In the genomic region with DNA sequence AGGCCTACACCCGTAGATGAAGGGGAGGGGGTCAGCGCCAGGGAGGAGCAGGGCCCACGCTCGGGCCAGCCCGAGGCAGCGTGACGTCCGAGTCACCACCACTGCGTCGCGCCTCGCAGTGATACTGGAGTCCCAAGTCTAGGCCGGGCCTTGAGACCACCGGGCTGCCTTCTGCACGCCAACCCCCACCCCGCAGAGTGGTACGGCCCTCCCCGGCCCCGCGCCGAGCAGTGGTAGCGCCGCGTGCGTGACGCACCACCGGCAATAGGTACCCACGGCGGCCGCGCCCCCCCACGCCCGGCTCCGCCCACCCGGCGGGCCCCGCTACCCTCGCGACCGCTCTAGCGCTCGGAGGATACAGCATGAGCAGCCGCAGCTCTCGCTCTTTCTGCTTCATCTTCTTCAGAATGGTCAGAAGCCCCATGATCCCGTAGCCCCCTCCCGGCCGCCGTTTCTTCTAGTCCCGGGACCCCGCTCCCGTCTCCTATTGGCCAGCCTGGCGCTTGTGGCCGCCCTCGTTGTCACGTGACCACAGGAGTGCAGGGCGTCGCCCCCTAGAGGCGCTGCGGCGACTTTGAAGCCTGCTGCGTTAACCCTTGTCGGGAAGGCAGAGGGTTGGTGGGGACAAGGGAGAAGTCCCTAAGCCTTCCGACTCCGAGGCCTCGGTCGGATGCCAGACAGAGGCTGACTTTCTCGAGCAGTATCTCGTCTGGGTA, we compare ENCODE assay signal across 8 mouse cellular contexts. TPM values are rescaled to one million over a fixed set of nuclear protein-coding genes. Genes with fewer than 3 reads are reported as not detected.
DNase-seq lines count a peak whose midpoint lies in the region; ATAC-seq and TF ChIP-seq lines count a peak whose summit lies in the region.

A gene (plus strand): TSS at position 306 of the 716 bp plus-strand sequence.

- H3K4me1 ChIP-seq in CH12.LX (ENCODE audit: control insufficient read depth in 1 of 2, insufficient read depth in 2 of 2), result peaks cover 8% of the 10 kb centered on the region in 2 experiments
- peaks cover 15% of the 10 kb centered on the region for H3K4me1 ChIP-seq in forebrain, embryonic 12.5 days
- H3K4me1 ChIP-seq in liver, postnatal 0 days (ENCODE audit: insufficient read depth), result peaks cover 8% of the 10 kb centered on the region
- peaks cover 11% of the 10 kb centered on the region for H3K4me1 ChIP-seq in neural tube, embryonic 14.5 days (ENCODE audit: control insufficient read depth, insufficient read depth, low read length)

- peaks cover 4 to 22% of the 10 kb centered on the region in 2 experiments for H3K36me3 ChIP-seq in CH12.LX (replicated peaks in 1 of 2; ENCODE audit: control insufficient read depth in 1 of 2, insufficient read depth in 1 of 2, low read length in 1 of 2)
- H3K36me3 ChIP-seq in forebrain, embryonic 12.5 days (replicated peaks), result peaks cover 19% of the 10 kb centered on the region
- H3K36me3 ChIP-seq in liver, postnatal 0 days (replicated peaks; ENCODE audit: insufficient read depth, low read length), result 0 out of 2 replicates have a peak, but pooled peaks cover 4% of the 10 kb centered on the region
- peaks cover 7% of the 10 kb centered on the region for H3K36me3 ChIP-seq in neural tube, embryonic 14.5 days (ENCODE audit: control insufficient read depth, insufficient read depth, low read length)

- H3K4me3 ChIP-seq in CH12.LX (replicated peaks in 1 of 3; ENCODE audit: low read depth in 2 of 3, low read length in 2 of 3, poor library complexity in 1 of 3), result peak within 1 kb of the TSS; percentile 61 to 87 (median 79)
- peak within 1 kb of the TSS; percentile 73 for H3K4me3 ChIP-seq in forebrain, embryonic 12.5 days (replicated peaks)
- peak within 1 kb of the TSS; percentile 57 for H3K4me3 ChIP-seq in liver, postnatal 0 days (ENCODE audit: low read depth, low read length)
- peak within 1 kb of the TSS; percentile 58 for H3K4me3 ChIP-seq in neural tube, embryonic 14.5 days (ENCODE audit: low read depth, low read length)

- intact Hi-C loops in heart, postnatal 10 days (cut with DNase I), result loop anchor here (1.0 to 5.0 kb wide), 2 partner anchors 94 to 191 kb away; a partner anchor contains a TSS

- peak; percentile 93 for ATAC-seq in forebrain, embryonic 12.5 days (ENCODE audit: low FRiP score)
- peak; percentile 94 for ATAC-seq in liver, postnatal 0 days
- ATAC-seq in neural tube, embryonic 14.5 days (ENCODE audit: low read depth), result peak; percentile 95

- peak; percentile 94 for DNase-seq in CH12.LX (ENCODE audit: extremely low read depth)
- peak; percentile 88 for DNase-seq in c-Kit-positive CD71-positive TER-119-negative erythroid progenitor cells, embryonic 14.5 days (ENCODE audit: low read depth)
- peak; percentile 94 to 95 for DNase-seq in heart, postnatal 10 days
- DNase-seq in large intestine, adult 2 months (ENCODE audit: low read depth, low spot score), result no peak
- peak; percentile 94 for DNase-seq in liver, postnatal 0 days
- DNase-seq in testis, postnatal 10 days (ENCODE audit: low spot score), result peak; percentile 93

- TF ChIP-seq CTCF in CH12.LX (conservative IDR thresholded peaks at IDR 0.05 in 1 of 2, IDR thresholded peaks at IDR 0.05 in 1 of 2; ENCODE audit: low read depth in 2 of 2, low read length in 2 of 2), result peak in 1 of 2 experiments; percentile 84; a peak in 2 of 4 replicates
- TF ChIP-seq CTCF in liver, postnatal 0 days (IDR thresholded peaks at IDR 0.05; ENCODE audit: low read depth), result peak; percentile 91

- dilution Hi-C loops in CH12.LX (cut with MboI; ENCODE audit: extremely low pct_ligation_motif_present, extremely low pct_unique_long_range_greater_than_20kb, low sequenced_read_pairs), result no loop called here

- peak within 1 kb of the TSS; percentile 48 for H3K4me2 ChIP-seq in CH12.LX (ENCODE audit: insufficient read depth, low read depth, poor library complexity, severe bottlenecking)
- peak within 1 kb of the TSS; percentile 92 for H3K4me2 ChIP-seq in forebrain, embryonic 12.5 days
- H3K4me2 ChIP-seq in liver, postnatal 0 days (ENCODE audit: low read depth, low read length), result peak within 1 kb of the TSS; percentile 83
- peak within 1 kb of the TSS; percentile 89 for H3K4me2 ChIP-seq in neural tube, embryonic 14.5 days (ENCODE audit: low read depth, low read length)

- under 1% methylated on average over 40 of the region's 68 CpGs for WGBS in forebrain, embryonic 12.5 days
- under 1% methylated on average over 68 of the region's 68 CpGs for WGBS in large intestine, adult 2 months
- under 1% methylated on average over 47 of the region's 68 CpGs for WGBS in liver, postnatal 0 days (ENCODE audit: insufficient replicate concordance)
- WGBS in neural tube, embryonic 14.5 days, result under 1% methylated on average over 67 of the region's 68 CpGs

- H3K27ac ChIP-seq in CH12.LX (ENCODE audit: insufficient read depth, low read depth), result peak within 1 kb of the TSS; percentile 80
- H3K27ac ChIP-seq in forebrain, embryonic 12.5 days, result peak within 1 kb of the TSS; percentile 99
- peak within 1 kb of the TSS; percentile 94 for H3K27ac ChIP-seq in liver, postnatal 0 days (ENCODE audit: low read depth)
- H3K27ac ChIP-seq in neural tube, embryonic 14.5 days (ENCODE audit: low read depth, low read length), result peak within 1 kb of the TSS; percentile 96

- H3K9me3 ChIP-seq in CH12.LX (replicated peaks; ENCODE audit: low read length), result peaks cover 2% of the 10 kb centered on the region
- H3K9me3 ChIP-seq in forebrain, embryonic 12.5 days, result 0 out of 2 replicates have a peak, but pooled peaks cover 3% of the 10 kb centered on the region
- no peaks in the 10 kb centered on the region for H3K9me3 ChIP-seq in liver, postnatal 0 days (ENCODE audit: low read length)
- H3K9me3 ChIP-seq in neural tube, embryonic 14.5 days (ENCODE audit: control insufficient read depth, low read length), result no peaks in the 10 kb centered on the region

- no peak for TF ChIP-seq EP300 in CH12.LX (IDR thresholded peaks at IDR 0.05; ENCODE audit: low read length)
- 0 out of 2 replicates have a peak, but pooled peaks have one; percentile 74 for TF ChIP-seq EP300 in liver, postnatal 0 days (IDR thresholded peaks at IDR 0.05; ENCODE audit: low read depth)

- peak; percentile 71 for TF ChIP-seq POLR2A in CH12.LX (IDR thresholded peaks at IDR 0.05; ENCODE audit: low read depth, low read length)

- no peaks in the 10 kb centered on the region for H3K79me2 ChIP-seq in CH12.LX (replicated peaks; ENCODE audit: control insufficient read depth, extremely low read depth, insufficient read depth, poor library complexity, severe bottlenecking)

- peaks cover 4% of the 10 kb centered on the region for H3K27me3 ChIP-seq in CH12.LX (replicated peaks)
- H3K27me3 ChIP-seq in forebrain, embryonic 12.5 days, result no peaks in the 10 kb centered on the region
- no peaks in the 10 kb centered on the region for H3K27me3 ChIP-seq in liver, postnatal 0 days (ENCODE audit: insufficient read depth, low read length)
- no peaks in the 10 kb centered on the region; the same call in 1 of the 2 replicates for H3K27me3 ChIP-seq in neural tube, embryonic 14.5 days (ENCODE audit: control insufficient read depth, insufficient read depth, low read length)

- no peak for TF ChIP-seq RAD21 in CH12.LX (IDR thresholded peaks at IDR 0.05; ENCODE audit: low read depth, low read length)

- in situ Hi-C loops in CH12.LX (cut with MboI; ENCODE audit: low pct_ligation_motif_present, low pct_unique_long_range_greater_than_20kb, low sequenced_read_pairs), result no loop called here

- H3K9ac ChIP-seq in CH12.LX (ENCODE audit: insufficient read depth, low read depth), result peak within 1 kb of the TSS; percentile 77
- peak within 1 kb of the TSS; percentile 80 for H3K9ac ChIP-seq in forebrain, embryonic 12.5 days
- peak within 1 kb of the TSS; percentile 75 for H3K9ac ChIP-seq in liver, postnatal 0 days (replicated peaks)
- H3K9ac ChIP-seq in neural tube, embryonic 14.5 days (replicated peaks; ENCODE audit: low read depth, low read length), result peak within 1 kb of the TSS; percentile 77

TF ChIP-seq in CH12.LX, 34 proteins besides CTCF, POLR2A, EP300 and RAD21 (continues in another document):
- TF ChIP-seq USF2 (conservative IDR thresholded peaks at IDR 0.05; ENCODE audit: low read depth, low read length) (peak; percentile 97), ELF1 (IDR thresholded peaks at IDR 0.05; ENCODE audit: low read depth, low read length) (no peak; the same call in 1 of the 2 replicates), GABPA (IDR thresholded peaks at IDR 0.05; ENCODE audit: insufficient replicate concordance, low read depth, low read length) (no peak), MEF2A (IDR thresholded peaks at IDR 0.05; ENCODE audit: borderline replicate concordance, low read depth, low read length) (peak; percentile 28), SIN3A (IDR thresholded peaks at IDR 0.05; ENCODE audit: low read length) (peak; percentile 84), ZMIZ1 (IDR thresholded peaks at IDR 0.05; ENCODE audit: low read depth, low read length) (peak; percentile 42; the same call in 1 of the 2 replicates), JUN (IDR thresholded peaks at IDR 0.05; ENCODE audit: insufficient read depth, low read depth, low read length) (no peak), MXI1 (IDR thresholded peaks at IDR 0.05; ENCODE audit: low read depth, low read length) (peak; percentile 25; the same call in 1 of the 2 replicates), JUND (conservative IDR thresholded peaks at IDR 0.05; ENCODE audit: low read depth, low read length) (no peak), RCOR1 (conservative IDR thresholded peaks at IDR 0.05; ENCODE audit: low read depth, low read length) (no peak), E2F4 (IDR thresholded peaks at IDR 0.05; ENCODE audit: insufficient replicate concordance, low read depth, low read length) (peak; percentile 30; the same call in 1 of the 2 replicates), CHD1 (IDR thresholded peaks at IDR 0.05; ENCODE audit: low read depth, low read length) (peak; percentile 73; the same call in 1 of the 2 replicates), HCFC1 (IDR thresholded peaks at IDR 0.05; ENCODE audit: low read depth, low read length) (peak; percentile 61), CHD2 (IDR thresholded peaks at IDR 0.05; ENCODE audit: low read length) (peak; percentile 50), ETS1 (conservative IDR thresholded peaks at IDR 0.05; ENCODE audit: low read depth, low read length) (peak; percentile 43; the same call in 1 of the 2 replicates), TCF12 (IDR thresholded peaks at IDR 0.05; ENCODE audit: low read depth, low read length) (no peak; the same call in none of the 2 replicates), MAZ (IDR thresholded peaks at IDR 0.05; ENCODE audit: low read depth, low read length) (no peak)

RNA-seq across cellular contexts. Expression of the gene that starts here (rescaled TPM):
- total RNA-seq in CH12.LX (2012; rRNA removed) (not detected in 2 replicates), CH12.LX (2014; rRNA removed) (not detected in 2 replicates)
- not detected in 2 replicates for polyA plus RNA-seq in CH12.LX (2012; ENCODE audit: insufficient read length, low read depth)
- not detected in 2 replicates for polyA plus RNA-seq in forebrain, embryonic 12.5 days (2016; fragmentation: Nextera tagmentation; extraction: Ambion mirVana)
- total RNA-seq in heart, postnatal 10 days (2021), result under 1 TPM; 0.31 to 0.32 TPM
- polyA plus RNA-seq in large intestine, adult 2 months (2012; rRNA removed), result 123 and 147 TPM in 2 replicates
- 0.59 and 1.1 TPM in 2 replicates for polyA plus RNA-seq in liver, postnatal 0 days (2015; fragmentation: Nextera tagmentation; extraction: Ambion mirVana)
- polyA plus RNA-seq in neural tube, embryonic 14.5 days (2014; fragmentation: Nextera tagmentation; extraction: Ambion mirVana), result not detected in 2 replicates

Comparison
In these comparisons a context has a peak if more than half of its experiments do, and no peak if none do; other contexts are left out.
1. RNA of the gene that starts here (polyA plus RNA-seq): 123 to 147 TPM in large intestine, adult 2 months; 0.59 to 1.1 TPM in liver, postnatal 0 days, not detected in forebrain, embryonic 12.5 days, not detected in CH12.LX and not detected in neural tube, embryonic 14.5 days; every median in the first group is over 10 times any median in the second.
2. Peak in DNase-seq, H3K4me3 ChIP-seq, H3K27ac ChIP-seq, H3K9ac ChIP-seq and H3K4me2 ChIP-seq in CH12.LX; RNA of the gene not detected or under 1 TPM.
3. Peak in ATAC-seq, H3K4me3 ChIP-seq, H3K27ac ChIP-seq, H3K9ac ChIP-seq and H3K4me2 ChIP-seq in forebrain, embryonic 12.5 days; RNA of the gene not detected or under 1 TPM.
4. Peak in DNase-seq in heart, postnatal 10 days; RNA of the gene not detected or under 1 TPM.
5. Peak in ATAC-seq, H3K4me3 ChIP-seq, H3K27ac ChIP-seq, H3K9ac ChIP-seq and H3K4me2 ChIP-seq in neural tube, embryonic 14.5 days; RNA of the gene not detected or under 1 TPM.
6. Peak in every context shown above with its lines, with median percentiles within 50 percentile points of each other: H3K27ac ChIP-seq, H3K4me2 ChIP-seq, H3K4me3 ChIP-seq, H3K9ac ChIP-seq and ATAC-seq.